Mouse (Mus musculus): Measurements from ENCODE around the gene Etfbkmt.

- TF ChIP-seq CTCF (IDR thresholded peaks at IDR 0.05; ENCODE audit: insufficient read depth, low read depth, low read length) (no peak), POLR2A (IDR thresholded peaks at IDR 0.05; ENCODE audit: insufficient read depth, low read depth, low read length) (no peak)
Measured at GRCm38 (mm10) chr6:149145143-149145542, 5.5 kb downstream of the Etfbkmt start.

Data from olfactory bulb, adult 2 months (tissue).